Mouse (Mus musculus): ENCODE measurements around the gene Galnt10.

DNA sequence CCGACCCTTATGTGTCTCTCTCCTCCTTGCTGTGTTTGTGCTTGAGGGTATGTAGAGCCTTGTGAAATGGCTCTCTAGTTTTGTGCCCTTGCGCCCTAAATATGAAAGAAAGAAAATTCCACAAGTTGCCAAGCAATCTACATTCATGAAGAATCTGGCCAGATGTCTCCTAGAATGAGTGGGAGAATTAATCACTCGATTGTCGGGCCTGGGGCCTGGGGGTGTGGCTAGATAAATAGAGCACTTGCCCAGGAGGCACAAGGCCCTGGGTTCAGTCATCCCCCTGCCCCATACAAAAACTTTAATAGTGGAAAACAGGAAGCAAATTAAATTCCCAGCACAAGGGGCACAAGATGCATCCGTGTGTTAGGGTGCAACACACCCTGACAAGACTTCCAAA lies 56.7 kb downstream of the Galnt10 start:
- TF ChIP-seq POLR2A (IDR thresholded peaks at IDR 0.05; ENCODE audit: borderline replicate concordance, low read depth, low read length) = no peak
- TF ChIP-seq CTCF (IDR thresholded peaks at IDR 0.05; ENCODE audit: low read depth, low read length) = no peak
